Mouse (Mus musculus) heart, adult 9 months (tissue): Measurements from ENCODE around the gene Slc18a3.

ENCODE experiments used
- DNase-seq, 2 experiments: peaks; one replicate each; pipeline ENCODE4 v3.0.0; 2022; ENCODE audit warnings: low spot score in 2 of 2

Gene Slc18a3

DNA sequence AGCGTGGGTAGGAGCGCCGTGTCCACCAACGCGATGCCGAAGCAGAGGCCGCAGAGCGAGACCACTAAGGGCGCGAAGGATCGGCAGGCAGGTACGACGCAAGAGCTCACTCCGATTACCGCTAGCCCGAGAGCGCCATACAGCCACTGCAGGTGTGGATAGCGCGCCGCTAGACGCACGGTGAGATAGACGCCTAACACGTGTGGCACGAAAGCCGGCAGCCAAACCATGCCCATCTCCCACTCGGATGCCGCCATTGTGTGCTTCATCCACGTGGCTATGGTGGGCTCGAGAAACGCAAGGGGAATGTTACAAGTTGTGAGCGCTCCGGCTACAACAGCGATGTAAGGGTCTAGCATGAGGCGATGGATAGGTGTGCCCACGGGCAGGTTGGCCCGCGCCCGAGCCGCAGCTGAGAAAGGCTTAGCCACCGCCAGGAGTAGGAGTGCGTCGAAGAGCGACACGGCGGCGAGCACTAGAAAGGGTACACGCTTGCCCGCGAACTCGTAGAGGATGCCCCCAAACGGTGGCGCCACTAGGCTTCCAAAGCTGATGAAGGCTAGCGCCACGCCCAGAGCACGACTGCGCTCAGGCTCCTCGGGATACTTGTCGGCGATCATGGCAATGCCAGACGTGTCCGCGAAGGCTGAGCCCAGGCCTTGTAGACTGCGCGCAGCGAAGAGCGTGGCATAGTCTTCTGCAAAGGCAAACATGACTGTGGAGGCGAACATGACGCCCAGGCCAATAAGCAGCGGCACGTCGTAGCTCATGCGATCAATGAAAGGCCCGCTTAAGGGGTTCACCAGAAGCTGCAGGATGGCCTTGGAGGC is 1.2 kb downstream of the Slc18a3 start:
- no peak for DNase-seq

DNA sequence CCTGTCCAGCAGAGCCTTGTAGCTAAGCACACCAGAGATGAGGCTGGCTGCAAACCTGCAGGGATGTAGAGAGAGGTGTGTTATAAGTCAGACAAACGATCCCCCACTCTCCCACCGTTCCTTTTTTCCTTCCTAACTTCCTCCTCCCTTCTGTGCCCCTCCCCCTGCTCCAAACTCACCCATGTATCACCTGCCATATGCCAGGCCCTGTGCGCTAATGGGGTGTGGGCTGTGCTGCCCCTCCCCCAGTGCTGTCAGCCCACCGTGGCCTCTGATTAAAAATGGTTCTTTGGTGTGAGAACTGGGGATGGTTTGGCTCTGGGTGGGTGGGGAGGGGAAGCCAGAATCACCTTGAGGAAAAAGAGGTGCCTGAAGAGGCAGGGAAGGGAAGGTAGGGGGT is 12.1 kb downstream of the Slc18a3 start:
- no peak for DNase-seq

DNA sequence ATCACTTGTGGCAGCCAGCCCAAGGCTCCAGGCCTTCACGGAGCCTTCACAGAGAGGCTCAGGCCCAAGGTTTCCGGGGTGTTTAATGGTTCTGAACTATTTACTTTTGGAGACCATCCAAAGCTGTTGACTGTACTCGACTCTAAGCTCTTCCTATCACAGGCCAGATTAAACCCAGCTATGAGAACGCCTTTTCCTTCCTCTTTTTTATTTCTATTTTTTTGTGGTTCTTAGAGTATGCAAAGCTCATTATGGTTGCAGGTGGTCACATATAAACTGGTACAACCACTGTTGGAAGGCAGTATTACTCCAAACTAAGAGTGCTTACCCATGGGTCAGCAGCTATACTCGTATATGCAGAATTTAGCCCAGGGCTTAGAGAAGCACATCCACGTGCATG is 17.7 kb downstream of the Slc18a3 start:
- no peak for DNase-seq

DNA sequence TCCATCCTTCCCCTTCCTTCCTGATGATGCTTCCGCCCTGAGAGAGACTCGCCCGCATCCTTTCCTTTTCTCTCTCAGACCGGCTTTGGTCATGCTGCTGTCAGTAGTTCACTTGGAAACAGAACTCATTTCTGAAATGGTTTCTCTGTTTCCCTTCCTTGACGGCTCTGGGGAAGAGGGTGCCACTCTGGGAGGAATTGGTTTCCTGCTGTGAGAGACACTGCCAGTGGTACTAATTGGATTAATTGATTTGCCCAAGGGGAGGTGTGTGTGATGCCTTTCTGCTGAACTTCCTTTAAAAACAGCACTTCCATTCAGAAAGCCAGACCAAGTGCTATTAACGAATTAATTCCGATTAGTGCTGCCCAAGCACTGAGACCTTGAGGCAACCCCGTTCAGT is 21.2 kb downstream of the Slc18a3 start:
- no peak for DNase-seq

DNA sequence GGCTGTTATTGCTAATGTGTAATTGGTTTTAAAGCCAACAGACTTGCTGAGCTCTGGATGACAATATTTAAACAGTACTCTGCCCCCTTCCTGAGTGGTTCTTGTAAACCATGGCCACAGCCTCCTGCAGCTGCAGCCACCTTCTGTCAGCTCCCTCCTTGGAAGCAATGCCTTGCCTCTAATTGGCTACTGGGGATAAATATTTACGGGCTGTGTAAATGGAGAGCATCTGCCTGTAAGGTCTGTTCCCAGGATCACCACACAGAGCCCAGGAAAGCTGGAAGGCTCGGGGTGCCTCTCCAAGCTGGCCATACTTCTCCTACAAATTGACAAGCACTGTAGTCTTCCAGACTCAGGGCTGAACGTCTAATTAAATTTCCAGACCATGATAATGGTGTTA is 24.9 kb downstream of the Slc18a3 start:
- DNase-seq = no peak

DNA sequence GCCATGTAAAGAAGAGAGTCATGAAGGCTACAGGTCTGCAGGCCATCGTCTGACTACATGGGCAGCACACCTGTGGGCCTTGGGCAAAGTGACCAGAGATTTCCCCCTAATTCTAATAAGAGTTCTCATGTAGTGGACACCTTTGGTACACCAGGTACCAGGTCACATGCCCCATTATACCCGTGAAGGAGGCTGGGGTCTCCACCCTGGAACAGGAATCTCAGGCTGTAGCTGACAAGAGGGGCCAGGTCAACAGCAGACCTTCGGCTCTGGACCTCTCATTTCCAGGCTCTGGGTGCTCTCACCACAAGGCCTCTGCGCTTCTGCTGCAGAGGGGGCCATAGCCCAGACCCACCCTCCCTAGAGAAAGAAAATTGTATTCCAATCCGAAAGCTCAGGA is 25.3 kb downstream of the Slc18a3 start:
- no peak for DNase-seq

DNA sequence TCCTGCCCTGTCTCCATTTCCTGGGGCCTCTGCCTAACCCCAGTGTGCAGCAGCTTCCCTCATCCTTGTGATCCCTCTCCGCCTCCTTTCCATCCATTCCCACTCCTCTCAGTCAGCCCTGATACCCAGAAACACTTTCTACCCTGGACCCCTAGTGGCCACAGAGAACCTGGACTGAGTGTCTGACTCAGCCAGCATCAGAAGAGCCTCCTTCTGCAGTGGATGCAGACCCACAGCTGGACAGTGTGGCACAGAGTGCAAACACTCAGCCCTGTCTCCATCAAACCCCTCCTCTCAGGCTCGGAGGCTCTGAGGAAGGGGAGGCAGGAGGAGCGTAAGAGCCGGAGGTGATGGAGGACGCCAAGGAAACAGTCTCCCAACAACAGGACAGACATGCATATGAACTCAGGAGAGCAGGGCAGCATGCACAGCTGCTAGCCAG is 27.3 kb downstream of the Slc18a3 start:
- DNase-seq = no peak

DNA sequence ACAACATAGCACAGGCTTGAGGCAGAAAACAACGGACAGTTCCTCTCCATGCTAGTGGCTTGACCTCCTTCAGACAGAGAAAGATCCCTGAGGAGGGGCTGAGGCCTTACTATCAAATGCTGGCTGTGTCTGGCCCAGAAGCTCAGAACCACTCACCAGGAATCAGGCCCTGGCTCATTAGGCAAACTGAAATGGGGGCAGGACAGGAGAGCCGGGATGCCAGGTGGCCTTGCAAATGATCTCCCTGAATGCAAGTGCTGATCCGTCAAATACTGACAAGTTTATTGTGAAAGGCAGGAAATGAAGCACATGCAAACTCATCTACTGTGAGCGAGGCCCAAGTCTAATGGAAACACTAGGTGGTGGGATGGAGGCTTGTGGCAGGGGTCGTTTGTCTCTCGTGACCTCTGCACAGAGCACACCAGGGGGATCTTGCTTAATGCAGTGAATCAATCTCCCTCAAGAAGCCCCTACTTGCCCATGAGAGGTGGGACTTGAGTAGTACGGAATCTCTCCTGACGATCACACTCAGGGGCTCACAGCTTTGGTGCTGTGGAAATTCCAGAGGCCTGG is 35.5 kb downstream of the Slc18a3 start:
- no peak for DNase-seq

DNA sequence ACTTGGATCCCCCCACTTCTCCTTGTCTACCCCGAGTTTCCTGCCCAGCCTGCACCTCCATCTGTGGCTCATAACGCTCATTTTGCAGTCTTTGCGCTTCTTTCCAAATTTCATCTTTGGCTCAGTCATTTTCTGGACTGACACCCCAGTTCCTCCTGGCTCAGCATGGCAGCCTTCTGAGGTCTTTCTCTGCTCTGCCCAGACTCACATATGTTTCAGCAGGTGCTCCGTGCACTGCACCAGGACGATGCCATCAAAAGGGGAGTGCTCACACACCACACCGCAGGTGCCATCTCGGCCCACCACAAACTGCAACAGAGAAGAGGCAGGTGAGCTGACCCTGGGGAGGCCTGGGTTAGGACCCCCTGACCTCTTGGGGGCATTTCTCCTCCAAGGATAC is 40.7 kb downstream of the Slc18a3 start:
- DNase-seq = no peak

DNA sequence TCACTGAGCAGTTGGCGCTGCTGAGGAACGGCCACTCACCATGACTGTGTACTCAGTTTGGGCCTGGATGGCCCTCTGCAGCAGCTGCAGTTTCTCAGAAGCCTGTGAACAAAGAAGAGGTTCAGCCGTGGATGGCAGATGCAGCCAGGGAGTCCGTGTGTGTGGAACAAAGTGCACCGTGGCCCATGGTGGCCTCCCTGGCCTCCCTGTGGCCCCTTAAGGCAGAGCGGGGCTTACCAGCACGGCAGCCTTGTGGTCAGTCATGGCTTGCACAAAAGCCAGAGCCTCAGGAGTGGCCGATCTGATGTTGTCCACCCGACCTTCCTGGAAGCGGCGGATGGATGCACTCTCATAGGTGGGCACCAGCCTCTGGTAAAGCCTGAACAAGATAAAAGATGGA is 45.9 kb downstream of the Slc18a3 start:
- DNase-seq = no peak
